Mouse (Mus musculus) MEL (cell line): ENCODE measurements at regions not wholly inside any gene's neighbourhood (a gene's known extent, or its start where the extent isn't known, plus 50 kb on each side); places are given as distances from the start of the nearest gene placed in this dataset.
A peak's percentile ranks its signal among the peaks of the same experiment; 100 is the strongest.

Experiments used
- DNase-seq: peaks from one replicate; pipeline ENCODE4 v3.0.0; 2011; ENCODE audit warnings: low read depth, low spot score
- H3K27ac ChIP-seq: 2 replicates; pipeline ENCODE4 v1.5.1; 2012; ENCODE audit warnings: low read depth, mild to moderate bottlenecking, control low read depth, low read length, moderate library complexity; ENCODE audit not compliant: control insufficient read depth
- H3K27me3 ChIP-seq, 2 experiments: fragments of 150-350 bp in 1 of 2; sonication (generic) in 1 of 2; 2 replicates each; pipeline ENCODE4 v1.6.1; 2012; ENCODE audit warnings: low read length in 2 of 2, mild to moderate bottlenecking in 2 of 2, improper control_type of control experiment in 1 of 2, moderate library complexity in 1 of 2; ENCODE audit not compliant: insufficient read depth in 2 of 2, control insufficient read depth in 1 of 2
- H3K36me3 ChIP-seq, 2 experiments: 2 replicates each; pipeline ENCODE4 v1.6.1; 2012 to 2014; ENCODE audit warnings: low read length in 2 of 2, improper control_type of control experiment in 1 of 2, inconsistent platforms in 1 of 2, mild to moderate bottlenecking in 1 of 2; ENCODE audit not compliant: insufficient read depth in 2 of 2, control insufficient read depth in 1 of 2
- H3K4me1 ChIP-seq, 2 experiments: fragments of 150-350 bp in 1 of 2; sonication (generic) in 1 of 2; 2 replicates each; pipeline ENCODE4 v1.6.1; 2012; ENCODE audit warnings: low read length in 2 of 2, improper control_type of control experiment in 1 of 2, mild to moderate bottlenecking in 1 of 2; ENCODE audit not compliant: insufficient read depth in 2 of 2, control insufficient read depth in 1 of 2
- H3K4me3 ChIP-seq, 2 experiments: fragments of 150-350 bp in 1 of 2; sonication (generic) in 1 of 2; 2 replicates each; pipeline ENCODE4 v1.5.1; 2012; ENCODE audit warnings: low read depth in 2 of 2, low read length in 2 of 2, mild to moderate bottlenecking in 2 of 2, moderate library complexity in 2 of 2, control low read depth in 1 of 2, improper control_type of control experiment in 1 of 2; ENCODE audit not compliant: control insufficient read depth in 1 of 2, insufficient read depth in 1 of 2
- H3K79me2 ChIP-seq: 2 replicates; pipeline ENCODE4 v1.6.1; 2012; ENCODE audit warnings: mild to moderate bottlenecking, low read length, moderate library complexity; ENCODE audit not compliant: control insufficient read depth, poor library complexity, insufficient read depth
- H3K9ac ChIP-seq: 2 replicates; pipeline ENCODE4 v1.6.1; 2012; ENCODE audit warnings: low read depth, mild to moderate bottlenecking, control low read depth, low read length, moderate library complexity; ENCODE audit not compliant: control insufficient read depth, poor library complexity, severe bottlenecking
- H3K9me3 ChIP-seq: fragments of 150-350 bp; sonication (generic); replicated peaks from 2 replicates; pipeline ENCODE4 v1.6.1; 2012; ENCODE audit warnings: mild to moderate bottlenecking, low read length, improper control_type of control experiment, moderate library complexity; ENCODE audit not compliant: insufficient read depth
- ELF1 ChIP-seq: IDR thresholded peaks from 2 replicates; pipeline ENCODE4 v1.6.1; 2014; ENCODE audit warnings: low read depth, mild to moderate bottlenecking, inconsistent platforms, low read length, improper control_type of control experiment, moderate library complexity
- JUND ChIP-seq: IDR thresholded peaks from 2 replicates; pipeline ENCODE4 v1.6.1; 2011; ENCODE audit warnings: low read depth, mild to moderate bottlenecking, improper control_type of control experiment, low read length
- MAFK ChIP-seq: IDR thresholded peaks from 2 replicates; pipeline ENCODE4 v1.6.1; 2011; ENCODE audit warnings: low read depth, mild to moderate bottlenecking, low read length, improper control_type of control experiment, borderline replicate concordance
- MAZ ChIP-seq: IDR thresholded peaks from 2 replicates; pipeline ENCODE4 v1.6.1; 2012; ENCODE audit warnings: low read depth, mild to moderate bottlenecking, inconsistent platforms, low read length, improper control_type of control experiment
- MEF2A ChIP-seq: IDR thresholded peaks from 2 replicates; pipeline ENCODE4 v1.6.1; 2014; ENCODE audit warnings: low read depth, mild to moderate bottlenecking, inconsistent platforms, low read length, improper control_type of control experiment; ENCODE audit not compliant: poor library complexity, insufficient replicate concordance, severe bottlenecking; ENCODE audit errors: extremely low read depth
- MYB ChIP-seq: IDR thresholded peaks from 2 replicates; pipeline ENCODE4 v1.6.1; 2011; ENCODE audit warnings: mild to moderate bottlenecking, low read depth, low read length, improper control_type of control experiment
- MYC ChIP-seq: IDR thresholded peaks from 2 replicates; pipeline ENCODE4 v1.6.1; 2011; ENCODE audit warnings: low read depth, mild to moderate bottlenecking, low read length, improper control_type of control experiment, moderate library complexity
- NRF1 ChIP-seq: IDR thresholded peaks from 2 replicates; pipeline ENCODE4 v1.6.1; 2014; ENCODE audit warnings: low read depth, mild to moderate bottlenecking, inconsistent platforms, low read length, improper control_type of control experiment, moderate library complexity; ENCODE audit not compliant: poor library complexity, insufficient read depth, severe bottlenecking
- POLR2A ChIP-seq, 2 experiments: IDR thresholded peaks; 2 replicates each; pipeline ENCODE4 v1.6.1; 2011 to 2012; ENCODE audit warnings: low read length in 2 of 2, mild to moderate bottlenecking in 2 of 2, control low read depth in 1 of 2, improper control_type of control experiment in 1 of 2, low read depth in 1 of 2, moderate library complexity in 1 of 2; ENCODE audit not compliant: control insufficient read depth in 1 of 2, insufficient read depth in 1 of 2, poor library complexity in 1 of 2
- RAD21 ChIP-seq: IDR thresholded peaks from 2 replicates; pipeline ENCODE4 v1.6.1; 2011; ENCODE audit warnings: mild to moderate bottlenecking, low read depth, low read length, improper control_type of control experiment
- SMC3 ChIP-seq: IDR thresholded peaks from 2 replicates; pipeline ENCODE4 v1.6.1; 2011; ENCODE audit warnings: low read depth, low read length, improper control_type of control experiment
- USF1 ChIP-seq: IDR thresholded peaks from 2 replicates; pipeline ENCODE4 v1.6.1; 2014; ENCODE audit warnings: low read depth, mild to moderate bottlenecking, inconsistent platforms, low read length, improper control_type of control experiment, moderate library complexity
- USF2 ChIP-seq, 2 experiments: IDR thresholded peaks; 2 replicates each; pipeline ENCODE4 v1.6.1; 2011 to 2012; ENCODE audit warnings: improper control_type of control experiment in 2 of 2, low read length in 2 of 2, borderline replicate concordance in 1 of 2, inconsistent platforms in 1 of 2, low read depth in 1 of 2, mild to moderate bottlenecking in 1 of 2; ENCODE audit not compliant: insufficient read depth in 1 of 2
- ZC3H11A ChIP-seq: IDR thresholded peaks from 2 replicates; pipeline ENCODE4 v1.6.1; 2012; ENCODE audit warnings: low read depth, mild to moderate bottlenecking, inconsistent platforms, low read length, improper control_type of control experiment
- ZKSCAN1 ChIP-seq: IDR thresholded peaks from 2 replicates; pipeline ENCODE4 v1.6.1; 2012; ENCODE audit warnings: low read depth, mild to moderate bottlenecking, inconsistent platforms, low read length, improper control_type of control experiment, moderate library complexity

DNA sequence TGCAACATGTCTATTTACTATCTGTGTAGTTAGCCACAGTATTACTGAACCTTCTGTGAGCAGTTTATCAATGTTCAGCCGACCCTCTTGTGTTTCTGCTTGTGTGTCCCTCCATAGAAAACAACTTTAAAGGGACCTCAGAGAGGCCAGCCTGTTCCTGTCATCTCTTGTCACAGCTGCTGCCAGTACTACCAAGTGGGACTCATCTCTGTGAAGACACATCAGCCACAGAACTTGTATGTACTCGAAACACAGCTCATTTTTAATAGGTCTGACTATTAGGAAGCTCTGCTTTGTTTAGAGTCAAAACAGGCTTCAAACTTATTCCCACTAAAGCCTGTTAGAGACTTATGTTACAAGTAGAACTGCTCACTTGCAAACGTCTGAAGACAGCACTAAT, 549.1 kb upstream of the Camk1g start:
- no peak for TF ChIP-seq SMC3
- TF ChIP-seq RAD21 = no peak
- TF ChIP-seq POLR2A (IDR thresholded peaks at IDR 0.05; ENCODE audit: control insufficient read depth in 1 of 2, insufficient read depth in 1 of 2, low read depth in 1 of 2, low read length in 2 of 2, poor library complexity in 1 of 2) = no peak
- no peak for TF ChIP-seq ELF1
- no peak for TF ChIP-seq MYB
- no peak for TF ChIP-seq MAZ

DNA sequence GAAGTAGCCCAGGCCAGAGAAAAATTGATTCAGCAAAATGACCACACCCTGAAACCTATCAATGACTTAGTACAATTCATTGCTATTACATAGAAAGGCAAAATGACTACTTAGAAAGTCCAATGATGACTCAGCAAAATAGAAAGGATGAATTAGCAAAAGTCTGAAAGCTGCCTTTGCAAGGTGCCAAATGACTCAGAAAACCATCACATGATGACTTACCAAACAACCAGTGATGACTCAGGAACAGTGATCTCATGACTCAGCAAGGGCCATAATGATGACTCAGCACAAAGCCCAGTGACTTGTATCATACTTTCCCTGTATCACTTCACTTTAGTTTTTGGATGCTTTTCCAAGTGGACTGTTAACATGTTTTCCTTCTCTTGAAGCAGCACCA, 535.6 kb upstream of the Camk1g start:
- Histone ChIP-seq H3K4me3 (no peak overlapping the region), H3K9me3 (no peaks in the 10 kb centered on the region), H3K9ac (no peak overlapping the region), H3K79me2 (no peaks in the 10 kb centered on the region), H3K36me3 (no peaks in the 10 kb centered on the region), H3K4me1 (no peaks in the 10 kb centered on the region), H3K27ac (no peak overlapping the region)
- peak; percentile 19 for DNase-seq
- peak; percentile 89 for TF ChIP-seq MAFK
- TF ChIP-seq RAD21 = no peak
- TF ChIP-seq, all 39 proteins: peak for 1
- H3K27me3 ChIP-seq = no peaks in the 10 kb centered on the region

More for the DNA sequence above, 549.1 kb upstream of the Camk1g start:
- Histone ChIP-seq H3K9me3 (no peaks in the 10 kb centered on the region), H3K4me1 (no peaks in the 10 kb centered on the region), H3K27ac (no peak overlapping the region), H3K79me2 (no peaks in the 10 kb centered on the region), H3K27me3 (no peaks in the 10 kb centered on the region), H3K36me3 (no peaks in the 10 kb centered on the region), H3K9ac (no peak overlapping the region), H3K4me3 (no peak overlapping the region)
- no peak for DNase-seq

DNA sequence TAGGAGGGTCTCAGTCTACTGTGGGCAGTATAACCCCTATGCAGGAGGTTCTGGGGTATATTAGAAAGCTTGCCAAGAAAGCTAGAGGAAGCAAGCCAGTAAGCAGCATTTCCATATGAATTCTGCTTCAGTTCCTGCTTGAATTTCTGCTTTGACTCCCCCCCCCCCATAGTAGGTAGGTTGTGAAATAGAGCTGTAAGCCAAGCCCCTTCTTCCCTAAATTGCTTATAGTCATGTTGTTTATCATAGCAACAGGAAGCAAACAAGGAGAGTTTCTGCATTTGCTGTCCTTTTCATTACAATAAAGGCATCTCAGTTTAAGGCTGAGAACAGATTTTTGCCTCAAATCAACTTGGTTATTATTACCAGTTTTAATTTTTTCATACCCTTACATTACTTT, 524.0 kb upstream of the Camk1g start:
- Histone ChIP-seq H3K4me1 (no peaks in the 10 kb centered on the region), H3K9me3 (no peaks in the 10 kb centered on the region), H3K79me2 (no peaks in the 10 kb centered on the region), H3K27me3 (no peaks in the 10 kb centered on the region), H3K9ac (no peak overlapping the region), H3K36me3 (no peaks in the 10 kb centered on the region), H3K27ac (no peak overlapping the region), H3K4me3 (no peak overlapping the region)
- DNase-seq = no peak
- no peak for TF ChIP-seq ZC3H11A
- TF ChIP-seq USF2 (IDR thresholded peaks at IDR 0.05; ENCODE audit: borderline replicate concordance in 1 of 2, insufficient read depth in 1 of 2, low read depth in 1 of 2, low read length in 2 of 2) = no peak
- TF ChIP-seq JUND = no peak
- TF ChIP-seq MYC = no peak
- TF ChIP-seq ELF1 = no peak
- no peak for TF ChIP-seq MAZ
- no peak for TF ChIP-seq NRF1
- TF ChIP-seq USF1 = no peak
- no peak for TF ChIP-seq POLR2A (IDR thresholded peaks at IDR 0.05; ENCODE audit: control insufficient read depth in 1 of 2, insufficient read depth in 1 of 2, low read depth in 1 of 2, low read length in 2 of 2, poor library complexity in 1 of 2)
- TF ChIP-seq ZKSCAN1 = no peak
- no peak for TF ChIP-seq MEF2A
